Mouse (Mus musculus): ENCODE results near the gene Arhgap18. TPM values are rescaled to one million over a fixed set of nuclear protein-coding genes. Genes with fewer than 3 reads are reported as not detected.

Arhgap18 gene
- polyA plus RNA-seq, 1 experiment, result 1.9 TPM

DNA sequence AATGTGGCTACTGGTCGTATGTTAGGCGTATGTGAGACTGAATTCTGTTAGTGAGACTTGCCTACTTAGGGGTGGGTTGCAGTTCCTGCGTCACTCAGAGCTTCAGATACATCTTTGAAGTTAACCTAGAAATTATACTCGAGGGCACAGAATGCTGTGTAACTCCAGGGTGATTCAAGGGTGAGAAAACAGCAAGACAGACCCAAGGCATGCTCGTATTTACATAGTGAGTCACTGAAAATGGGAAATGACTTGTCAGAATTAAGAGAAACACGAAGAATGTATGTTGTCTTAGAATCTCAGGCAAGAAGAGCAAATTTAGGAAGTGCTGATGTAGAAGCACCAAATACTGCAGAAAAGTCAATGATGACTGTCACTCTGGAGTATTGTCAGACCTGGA is 142.5 kb downstream of the Arhgap18 start:
- Histone ChIP-seq H3ac (ENCODE audit: control insufficient read depth, insufficient read length) (no peak overlapping the region), H3K4me2 (ENCODE audit: low read depth) (peak overlapping the region; percentile 48), H3K4me3 (no peak overlapping the region), H3K36me3 (ENCODE audit: control insufficient read depth, insufficient read depth) (no peaks in the 10 kb centered on the region), H3K79me2 (ENCODE audit: control insufficient read depth, insufficient read depth) (no peaks in the 10 kb centered on the region), H3K27me3 (ENCODE audit: control insufficient read depth, insufficient read depth, insufficient read length) (no peaks in the 10 kb centered on the region)
- TF ChIP-seq CEBPB (IDR thresholded peaks at IDR 0.05; ENCODE audit: insufficient read depth, poor library complexity, severe bottlenecking) (no peak), SRF (IDR thresholded peaks at IDR 0.05; ENCODE audit: control insufficient read depth, insufficient read length, low read depth) (no peak), TCF12 (IDR thresholded peaks at IDR 0.05; ENCODE audit: insufficient read depth, poor library complexity, severe bottlenecking) (no peak)

GRCm38 (mm10) chr10:26900426-26900825 is 147.2 kb downstream of the Arhgap18 start:
- Histone ChIP-seq H3K79me2 (ENCODE audit: control insufficient read depth, insufficient read depth) (no peaks in the 10 kb centered on the region), H3K36me3 (ENCODE audit: control insufficient read depth, insufficient read depth) (no peaks in the 10 kb centered on the region), H3K4me3 (no peak overlapping the region), H3K27me3 (ENCODE audit: control insufficient read depth, insufficient read depth, insufficient read length) (no peaks in the 10 kb centered on the region), H3K4me2 (ENCODE audit: low read depth) (no peak overlapping the region), H3ac (ENCODE audit: control insufficient read depth, insufficient read length) (no peak overlapping the region)
- TF ChIP-seq USF1 (IDR thresholded peaks at IDR 0.05; ENCODE audit: low read depth) (no peak), SRF (IDR thresholded peaks at IDR 0.05; ENCODE audit: control insufficient read depth, insufficient read length, low read depth) (no peak), REST (IDR thresholded peaks at IDR 0.05; ENCODE audit: insufficient read depth, insufficient read length) (no peak), TCF12 (IDR thresholded peaks at IDR 0.05; ENCODE audit: insufficient read depth, poor library complexity, severe bottlenecking) (no peak), MAX (IDR thresholded peaks at IDR 0.05; ENCODE audit: low read depth) (no peak)

- Histone ChIP-seq H3K79me2 (ENCODE audit: control insufficient read depth, insufficient read depth) (no peaks in the 10 kb centered on the region), H3ac (ENCODE audit: control insufficient read depth, insufficient read length) (no peak overlapping the region), H3K27me3 (ENCODE audit: control insufficient read depth, insufficient read depth, insufficient read length) (no peaks in the 10 kb centered on the region), H3K4me2 (ENCODE audit: low read depth) (no peak overlapping the region), H3K4me3 (no peak overlapping the region), H3K36me3 (ENCODE audit: control insufficient read depth, insufficient read depth) (no peaks in the 10 kb centered on the region)
- no peak for TF ChIP-seq E2F4 (IDR thresholded peaks at IDR 0.05; ENCODE audit: insufficient read depth)
- TF ChIP-seq MYOG (IDR thresholded peaks at IDR 0.05; ENCODE audit: control insufficient read depth in 1 of 3, insufficient read depth in 1 of 3, insufficient read length in 2 of 3, low read depth in 2 of 3), result no peak
- TF ChIP-seq POLR2AphosphoS2 (IDR thresholded peaks at IDR 0.05; ENCODE audit: insufficient read length, low read depth), result no peak
- TF ChIP-seq TCF12 (IDR thresholded peaks at IDR 0.05; ENCODE audit: insufficient read depth, poor library complexity, severe bottlenecking), result no peak
- TF ChIP-seq MYOD1 (IDR thresholded peaks at IDR 0.05; ENCODE audit: control insufficient read depth in 1 of 3, insufficient read length in 2 of 3, low read depth in 2 of 3), result no peak
- no peak for TF ChIP-seq SRF (IDR thresholded peaks at IDR 0.05; ENCODE audit: control insufficient read depth, insufficient read length, low read depth)
- TF ChIP-seq POLR2A (IDR thresholded peaks at IDR 0.05; ENCODE audit: insufficient read length, low read depth), result no peak
- no peak for TF ChIP-seq CEBPB (IDR thresholded peaks at IDR 0.05; ENCODE audit: insufficient read depth, poor library complexity, severe bottlenecking)
- TF ChIP-seq MAX (IDR thresholded peaks at IDR 0.05; ENCODE audit: low read depth), result no peak
- no peak for TF ChIP-seq REST (IDR thresholded peaks at IDR 0.05; ENCODE audit: insufficient read depth, insufficient read length)
- TF ChIP-seq TCF3 (IDR thresholded peaks at IDR 0.05; ENCODE audit: insufficient read length, low read depth), result no peak
- TF ChIP-seq USF1 (IDR thresholded peaks at IDR 0.05; ENCODE audit: low read depth), result no peak
Measured at GRCm38 (mm10) chr10:26903781-26904180, 150.6 kb downstream of the Arhgap18 start.

DNA sequence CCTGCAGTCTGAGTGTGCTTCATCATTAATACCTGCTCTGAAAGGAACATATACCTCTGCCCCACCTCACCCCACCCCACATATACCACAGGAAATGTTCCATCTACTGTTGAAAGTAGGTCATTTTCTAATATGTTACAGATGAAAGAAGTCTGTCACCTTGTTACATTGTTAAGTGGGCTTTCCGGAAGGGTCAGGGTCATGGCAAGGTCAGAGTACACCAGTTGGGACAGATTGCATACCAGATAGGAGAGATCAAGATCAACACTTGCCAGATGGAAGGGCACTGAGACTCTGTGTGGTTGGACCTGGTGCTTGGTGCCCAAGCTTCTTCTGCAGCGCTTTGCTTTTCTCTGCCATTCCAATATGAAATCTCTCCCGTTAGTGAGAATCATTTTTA is 158.0 kb downstream of the Arhgap18 start:
- Histone ChIP-seq H3ac (ENCODE audit: control insufficient read depth, insufficient read length) (no peak overlapping the region), H3K4me2 (ENCODE audit: low read depth) (no peak overlapping the region), H3K4me3 (no peak overlapping the region), H3K36me3 (ENCODE audit: control insufficient read depth, insufficient read depth) (no peaks in the 10 kb centered on the region), H3K79me2 (ENCODE audit: control insufficient read depth, insufficient read depth) (no peaks in the 10 kb centered on the region), H3K27me3 (ENCODE audit: control insufficient read depth, insufficient read depth, insufficient read length) (no peaks in the 10 kb centered on the region)
- TF ChIP-seq MAX (IDR thresholded peaks at IDR 0.05; ENCODE audit: low read depth), result no peak
- TF ChIP-seq MYOG (IDR thresholded peaks at IDR 0.05; ENCODE audit: control insufficient read depth in 1 of 3, insufficient read depth in 1 of 3, insufficient read length in 2 of 3, low read depth in 2 of 3), result no peak
- TF ChIP-seq TCF12 (IDR thresholded peaks at IDR 0.05; ENCODE audit: insufficient read depth, poor library complexity, severe bottlenecking), result no peak
- TF ChIP-seq POLR2AphosphoS2 (IDR thresholded peaks at IDR 0.05; ENCODE audit: insufficient read length, low read depth), result no peak
- no peak for TF ChIP-seq USF1 (IDR thresholded peaks at IDR 0.05; ENCODE audit: low read depth)
- no peak for TF ChIP-seq POLR2A (IDR thresholded peaks at IDR 0.05; ENCODE audit: insufficient read length, low read depth)
- no peak for TF ChIP-seq REST (IDR thresholded peaks at IDR 0.05; ENCODE audit: insufficient read depth, insufficient read length)

GRCm38 (mm10) chr10:26912112-26912797 is 159.0 kb downstream of the Arhgap18 start:
- TF ChIP-seq POLR2A (IDR thresholded peaks at IDR 0.05; ENCODE audit: insufficient read length, low read depth), result no peak
- TF ChIP-seq USF1 (IDR thresholded peaks at IDR 0.05; ENCODE audit: low read depth), result no peak
- TF ChIP-seq POLR2AphosphoS2 (IDR thresholded peaks at IDR 0.05; ENCODE audit: insufficient read length, low read depth), result no peak
- no peak for TF ChIP-seq REST (IDR thresholded peaks at IDR 0.05; ENCODE audit: insufficient read depth, insufficient read length)
- no peak for TF ChIP-seq MYOD1 (IDR thresholded peaks at IDR 0.05; ENCODE audit: control insufficient read depth in 1 of 3, insufficient read length in 2 of 3, low read depth in 2 of 3)
- no peaks in the 10 kb centered on the region for H3K36me3 ChIP-seq (ENCODE audit: control insufficient read depth, insufficient read depth)
- no peaks in the 10 kb centered on the region for H3K79me2 ChIP-seq (ENCODE audit: control insufficient read depth, insufficient read depth)
- H3ac ChIP-seq (ENCODE audit: control insufficient read depth, insufficient read length), result no peak overlapping the region
- no peak overlapping the region for H3K4me2 ChIP-seq (ENCODE audit: low read depth)
- no peaks in the 10 kb centered on the region for H3K27me3 ChIP-seq (ENCODE audit: control insufficient read depth, insufficient read depth, insufficient read length)
- no peak overlapping the region for H3K4me3 ChIP-seq
